Mouse (Mus musculus): ENCODE measurements around the gene 2900026A02Rik.

- TF ChIP-seq GATA1 (IDR thresholded peaks at IDR 0.05; ENCODE audit: low read length) (no peak), TAL1 (IDR thresholded peaks at IDR 0.05; ENCODE audit: low read length) (no peak)
Measured at GRCm38 (mm10) chr5:113265637-113266036, 44.6 kb upstream of the 2900026A02Rik start.
